Mouse (Mus musculus): ENCODE measurements around the gene Slc30a3. TPM values are rescaled to one million over a fixed set of nuclear protein-coding genes. Genes with fewer than 3 reads are reported as not detected.
"Not testable (repeated sequence)": the region's sequence is repeated elsewhere in the genome, so short reads cannot be mapped to it uniquely, and the experiment has no call there.

The Slc30a3 gene
- polyA plus RNA-seq, 1 experiment: 5.7 TPM

- no peak for DNase-seq (ENCODE audit: low read depth)
Observed at GRCm38 (mm10) chr5:31048763-31049641, 59.0 kb downstream of the Slc30a3 start, which contains the start of gene Slc5a6. Slc5a6 (minus strand) TSS chr5:31048924.

GRCm38 (mm10) chr5:31047848-31048762 lies 59.9 kb downstream of the Slc30a3 start, which contains the start of gene Atraid:
Atraid (plus strand) TSS chr5:31048312.
- no peak for DNase-seq (ENCODE audit: low read depth)

GRCm38 (mm10) chr5:31047074-31047473 lies 61.0 kb downstream of the Slc30a3 start:
- no peak for DNase-seq (ENCODE audit: low read depth)

GRCm38 (mm10) chr5:31046416-31046815 lies 61.6 kb downstream of the Slc30a3 start:
- DNase-seq (ENCODE audit: low read depth): peak; percentile 94

DNA sequence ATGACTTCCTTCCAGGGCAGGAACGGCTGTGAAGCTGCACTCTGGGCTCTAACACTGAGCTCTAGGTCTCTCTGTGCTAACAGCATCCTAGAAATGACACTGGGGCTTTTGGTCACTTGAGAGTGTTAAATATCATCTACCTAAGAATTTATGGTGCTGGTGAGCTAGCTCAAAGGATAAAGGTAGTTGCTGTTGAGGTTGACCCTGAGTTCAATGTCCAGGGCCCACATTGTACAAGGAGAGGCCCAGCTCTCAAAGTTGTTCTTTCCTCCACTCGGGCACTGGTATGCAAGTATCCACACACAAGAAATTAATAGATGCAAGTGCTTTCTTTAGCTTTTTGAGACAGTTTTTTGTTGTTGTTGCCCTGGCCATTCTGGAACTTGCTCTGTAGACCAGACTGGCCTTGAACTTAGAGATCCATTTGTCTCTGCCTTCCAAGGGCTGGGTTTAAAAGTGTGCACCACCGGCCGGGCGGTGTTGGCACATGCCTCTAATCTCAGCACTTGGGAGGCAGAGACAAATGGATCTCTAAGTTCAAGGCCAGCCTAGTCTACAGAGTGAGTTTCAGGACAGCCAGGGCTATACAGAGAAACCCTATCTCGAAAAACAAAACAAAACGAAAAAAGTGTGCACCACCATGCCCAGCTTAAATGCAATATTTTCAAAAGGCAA lies 69.7 kb downstream of the Slc30a3 start:
- no peak for DNase-seq (ENCODE audit: low read depth)

- not testable (repeated sequence) for DNase-seq (ENCODE audit: low read depth)
Observed at GRCm38 (mm10) chr5:31036556-31036955, 71.5 kb downstream of the Slc30a3 start.

Other genes starting within 250 kb of the Slc30a3 start
- 82.4 and 97.4 TPM in 2 replicates for gene Tmem214, start 240.2 kb downstream of the Slc30a3 start, polyA plus RNA-seq (2012; rRNA removed)
- gene Agbl5, start 219.5 kb downstream of the Slc30a3 start, polyA plus RNA-seq (2012; rRNA removed): 20.0 and 22.9 TPM in 2 replicates
- 478 and 493 TPM in 2 replicates for gene Ost4, start 200.4 kb downstream of the Slc30a3 start, polyA plus RNA-seq (2012; rRNA removed)
- 39.9 and 45.3 TPM in 2 replicates for gene Emilin1, start 194.8 kb downstream of the Slc30a3 start, polyA plus RNA-seq (2012; rRNA removed)
- 63.6 and 77.3 TPM in 2 replicates for gene Khk, start 186.8 kb downstream of the Slc30a3 start, polyA plus RNA-seq (2012; rRNA removed)
- gene Cgref1, start 162.6 kb downstream of the Slc30a3 start, polyA plus RNA-seq (2012; rRNA removed): 3.1 and 3.5 TPM in 2 replicates
- gene Preb, start 147.9 kb downstream of the Slc30a3 start, polyA plus RNA-seq (2012; rRNA removed): 335 and 336 TPM in 2 replicates
- gene Tcf23, start 139.6 kb downstream of the Slc30a3 start, polyA plus RNA-seq (2012; rRNA removed): 3.1 and 3.8 TPM in 2 replicates
- gene Atraid, start 59.9 kb downstream of the Slc30a3 start, polyA plus RNA-seq (2012; rRNA removed): 229 and 242 TPM in 2 replicates
- 32.8 and 34.2 TPM in 2 replicates for gene Slc5a6, start 59.3 kb downstream of the Slc30a3 start, polyA plus RNA-seq (2012; rRNA removed)
- gene Cad, start 53.5 kb downstream of the Slc30a3 start, polyA plus RNA-seq (2012; rRNA removed): 216 and 228 TPM in 2 replicates
- 0.32 and 0.46 TPM in 2 replicates for gene Dnajc5g, start 2.0 kb downstream of the Slc30a3 start, polyA plus RNA-seq (2012; rRNA removed)
- gene Trim54, start 8.5 kb upstream of the Slc30a3 start, polyA plus RNA-seq (2012; rRNA removed): 0.42 TPM in 1 of 2 replicates, not detected in the other
- gene Ucn, start 30.6 kb upstream of the Slc30a3 start, polyA plus RNA-seq (2012; rRNA removed): not detected in 2 replicates
- 94.2 and 136 TPM in 2 replicates for gene Mpv17, start 46.0 kb upstream of the Slc30a3 start, polyA plus RNA-seq (2012; rRNA removed)
- gene Gm29609, start 71.7 kb upstream of the Slc30a3 start, polyA plus RNA-seq (2012; rRNA removed): 2.6 and 3.6 TPM in 2 replicates
- gene Gtf3c2, start 71.9 kb upstream of the Slc30a3 start, polyA plus RNA-seq (2012; rRNA removed): 45.4 TPM in 2 replicates
- gene Snx17, start 85.0 kb upstream of the Slc30a3 start, polyA plus RNA-seq (2012; rRNA removed): 109 and 126 TPM in 2 replicates
- gene Eif2b4, start 85.2 kb upstream of the Slc30a3 start, polyA plus RNA-seq (2012; rRNA removed): 51.2 and 64.9 TPM in 2 replicates
- 30.4 and 39.7 TPM in 2 replicates for gene Zfp513, start 94.1 kb upstream of the Slc30a3 start, polyA plus RNA-seq (2012; rRNA removed)
- 46.5 and 80.1 TPM in 2 replicates for gene Ppm1g, start 112.5 kb upstream of the Slc30a3 start, polyA plus RNA-seq (2012; rRNA removed)
- 120 and 142 TPM in 2 replicates for gene Nrbp1, start 132.6 kb upstream of the Slc30a3 start, polyA plus RNA-seq (2012; rRNA removed)
- gene Gm9970, start 133.0 kb upstream of the Slc30a3 start, polyA plus RNA-seq (2012; rRNA removed): 1.3 and 3.6 TPM in 2 replicates
- gene Krtcap3, start 143.5 kb upstream of the Slc30a3 start, polyA plus RNA-seq (2012; rRNA removed): 36.9 and 38.7 TPM in 2 replicates
- 37.7 and 38.4 TPM in 2 replicates for gene Ift172, start 182.9 kb upstream of the Slc30a3 start, polyA plus RNA-seq (2012; rRNA removed)
- 6.1 and 8.0 TPM in 2 replicates for gene Fndc4, start 187.8 kb upstream of the Slc30a3 start, polyA plus RNA-seq (2012; rRNA removed)
- 0.23 and 0.53 TPM in 2 replicates for gene Gckr, start 189.2 kb upstream of the Slc30a3 start, polyA plus RNA-seq (2012; rRNA removed)

Data from gonadal fat pad, adult 2 months (tissue).